Mouse (Mus musculus) kidney, embryonic 16.5 days (tissue): ENCODE measurements around the gene Olfr441. TPM values are rescaled to one million over a fixed set of nuclear protein-coding genes. Genes with fewer than 3 reads are reported as not detected.
"Not testable (repeated sequence)": the region's sequence is repeated elsewhere in the genome, so short reads cannot be mapped to it uniquely, and the experiment has no call there.

ENCODE experiments used
- ATAC-seq: fragments of 200-750 bp; cut with Nextera tagmentation; 2 replicates; pipeline ENCODE4 v1.8.0; 2017; ENCODE audit warnings: moderate TSS enrichment; ENCODE audit not compliant: low FRiP score, low TSS enrichment
- H3K27ac ChIP-seq: fragments of 300-500 bp; sonication (generic); 2 replicates; pipeline ENCODE4 v1.5.1; 2014; ENCODE audit warnings: low read length
- H3K27me3 ChIP-seq: fragments of 300-500 bp; sonication (generic); 2 replicates; pipeline ENCODE4 v1.6.1; 2014; ENCODE audit warnings: low read length, control low read depth, mixed read lengths; ENCODE audit not compliant: insufficient read depth
- H3K36me3 ChIP-seq: fragments of 300-500 bp; sonication (generic); 2 replicates; pipeline ENCODE4 v1.6.1; 2014; ENCODE audit warnings: low read length, control low read depth, mixed read lengths; ENCODE audit not compliant: insufficient read depth
- H3K4me1 ChIP-seq: fragments of 300-500 bp; sonication (generic); 2 replicates; pipeline ENCODE4 v1.6.1; 2014; ENCODE audit warnings: low read length, control low read depth, mixed read lengths; ENCODE audit not compliant: insufficient read depth
- H3K4me2 ChIP-seq: fragments of 300-500 bp; sonication (generic); replicated peaks from 2 replicates; pipeline ENCODE4 v1.6.1; 2014; ENCODE audit warnings: low read depth, low read length
- H3K4me3 ChIP-seq: fragments of 300-500 bp; sonication (generic); 2 replicates; pipeline ENCODE4 v1.5.1; 2014; ENCODE audit warnings: mild to moderate bottlenecking, low read length
- H3K9ac ChIP-seq: fragments of 300-500 bp; sonication (generic); replicated peaks from 2 replicates; pipeline ENCODE4 v1.6.1; 2014; ENCODE audit warnings: low read length
- H3K9me3 ChIP-seq: fragments of 300-500 bp; sonication (generic); 2 replicates; pipeline ENCODE4 v1.6.1; 2016; ENCODE audit warnings: low read length, control low read depth
- WGBS: fragments of 180-500 bp; shearing (Covaris S2); extraction: QIAGEN DNeasy Blood & Tissue Kit; methylation state at CpG from one replicate; pipeline ENCODE4 v1.1.7; 2014; 5-methylcytosine and 5-hydroxymethylcytosine counted together
- polyA plus RNA-seq: library from polyadenylated mRNA; unstranded; fragments of >200 nt; fragmentation: Nextera tagmentation; extraction: Ambion mirVana; gene quantifications from 2 replicates; pipeline ENCODE4 v1.2.1, GENCODE M21; 2015

The Olfr441 gene
- polyA plus RNA-seq = not detected in 2 replicates

GRCm38 (mm10) chr6:43106069-43106468 lies at the start of gene Olfr441:
Olfr441 (plus strand) TSS chr6:43106369.
- H3K4me3 ChIP-seq, H3K9ac ChIP-seq, H3K4me1 ChIP-seq, H3K27me3 ChIP-seq, H3K4me2 ChIP-seq, H3K9me3 ChIP-seq, H3K27ac ChIP-seq, H3K36me3 ChIP-seq, ATAC-seq: not testable (repeated sequence)
- WGBS = 96% methylated on average over 1 of the region's 1 CpGs

DNA sequence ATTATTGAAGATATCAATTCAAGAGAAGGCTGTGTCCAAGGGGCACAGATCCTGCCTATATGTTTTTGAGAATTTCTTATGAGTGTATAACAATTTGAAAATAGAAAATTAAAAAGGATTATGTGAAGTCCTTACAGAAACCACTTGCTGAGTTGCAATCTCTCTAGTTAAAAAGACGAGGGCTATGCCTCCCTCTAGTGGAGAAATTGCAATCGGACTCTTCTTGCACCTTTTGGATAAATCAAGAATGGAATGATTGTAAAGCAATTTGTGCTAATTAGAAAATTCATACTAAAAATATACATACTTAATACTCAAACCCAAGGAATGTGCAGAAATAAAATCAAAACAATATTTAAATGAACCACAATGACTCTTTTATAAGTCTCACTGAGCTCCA lies 27.4 kb upstream of the Olfr441 start:
- no peak overlapping the region for H3K4me3 ChIP-seq
- H3K4me1 ChIP-seq = no peaks in the 10 kb centered on the region
- no peaks in the 10 kb centered on the region for H3K27me3 ChIP-seq
- WGBS = 16% methylated on average over 2 of the region's 2 CpGs
- no peaks in the 10 kb centered on the region for H3K36me3 ChIP-seq
- no peak overlapping the region for H3K9ac ChIP-seq
- H3K27ac ChIP-seq = no peak overlapping the region
- ATAC-seq = no peak
- no peak overlapping the region for H3K4me2 ChIP-seq
- H3K9me3 ChIP-seq = no peaks in the 10 kb centered on the region

- not testable (repeated sequence) for H3K4me1 ChIP-seq, H3K4me3 ChIP-seq, H3K9ac ChIP-seq, H3K4me2 ChIP-seq, ATAC-seq, H3K27me3 ChIP-seq, H3K9me3 ChIP-seq, H3K27ac ChIP-seq, H3K36me3 ChIP-seq
Observed at GRCm38 (mm10) chr6:43081405-43081804, 24.8 kb upstream of the Olfr441 start.

- ATAC-seq = not testable (repeated sequence)
Observed at GRCm38 (mm10) chr6:43146267-43146666, 40.1 kb downstream of the Olfr441 start, which contains the start of gene Olfr237-ps1. Olfr237-ps1 (plus strand) TSS chr6:43146567.

GRCm38 (mm10) chr6:43159502-43159901 lies 53.3 kb downstream of the Olfr441 start:
- no peak overlapping the region for H3K9ac ChIP-seq
- H3K36me3 ChIP-seq = no peaks in the 10 kb centered on the region
- no peak overlapping the region for H3K4me2 ChIP-seq
- H3K27me3 ChIP-seq = no peaks in the 10 kb centered on the region
- no peak overlapping the region for H3K4me3 ChIP-seq
- no peaks in the 10 kb centered on the region for H3K4me1 ChIP-seq
- H3K9me3 ChIP-seq = no peaks in the 10 kb centered on the region
- WGBS = 74% methylated on average over 1 of the region's 1 CpGs
- no peak overlapping the region for H3K27ac ChIP-seq
- ATAC-seq = no peak

More at GRCm38 (mm10) chr6:43146267-43146666, 40.1 kb downstream of the Olfr441 start, which contains the start of gene Olfr237-ps1:
- H3K27me3 ChIP-seq, H3K4me2 ChIP-seq, H3K4me1 ChIP-seq, H3K4me3 ChIP-seq, H3K9ac ChIP-seq, H3K27ac ChIP-seq, H3K36me3 ChIP-seq, H3K9me3 ChIP-seq: not testable (repeated sequence)
- WGBS = 89% methylated on average over 2 of the region's 2 CpGs

DNA sequence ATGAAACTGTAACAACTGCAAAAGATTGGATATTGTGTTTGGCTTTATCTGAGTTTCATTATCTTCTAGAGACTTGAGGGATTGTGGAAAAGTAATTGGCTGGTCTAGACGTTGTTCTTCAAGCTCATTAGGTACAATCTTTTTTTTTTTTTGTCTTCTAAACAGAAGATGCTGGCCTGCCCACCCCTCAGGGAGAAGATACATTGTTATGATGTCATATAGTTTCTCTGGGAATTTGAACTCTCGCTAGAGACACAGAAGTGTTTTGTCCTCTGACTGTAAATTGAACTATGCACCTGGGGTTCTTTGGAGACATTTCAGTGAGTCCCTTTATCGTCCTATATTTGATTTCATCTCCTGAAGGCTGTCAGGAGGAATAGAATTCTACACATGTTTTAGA lies 56.8 kb downstream of the Olfr441 start, which contains the start of gene Olfr437:
Olfr437 (plus strand) TSS at position 301 of the 400 bp plus-strand sequence.
- Histone ChIP-seq H3K27me3 (no peaks in the 10 kb centered on the region), H3K4me2 (no peak within 1 kb of the TSS), H3K4me3 (no peak within 1 kb of the TSS), H3K9ac (no peak within 1 kb of the TSS), H3K27ac (no peak within 1 kb of the TSS), H3K4me1 (no peaks in the 10 kb centered on the region), H3K9me3 (no peaks in the 10 kb centered on the region), H3K36me3 (no peaks in the 10 kb centered on the region)
- ATAC-seq = no peak
- WGBS = 69% methylated on average over 3 of the region's 3 CpGs

- H3K4me2 ChIP-seq = no peak overlapping the region
- no peaks in the 10 kb centered on the region for H3K27me3 ChIP-seq
- no peak for ATAC-seq
- no peak overlapping the region for H3K27ac ChIP-seq
- H3K9me3 ChIP-seq = no peaks in the 10 kb centered on the region
- 91% methylated on average over 4 of the region's 4 CpGs for WGBS
- H3K9ac ChIP-seq = no peak overlapping the region
- no peak overlapping the region for H3K4me3 ChIP-seq
- no peaks in the 10 kb centered on the region for H3K4me1 ChIP-seq
- H3K36me3 ChIP-seq = no peaks in the 10 kb centered on the region
Observed at GRCm38 (mm10) chr6:43167246-43167645, 61.1 kb downstream of the Olfr441 start.

Other genes with a start within 250 kb of the Olfr441 start
- not detected in 2 replicates for gene Olfr448, start 215.9 kb upstream of the Olfr441 start, polyA plus RNA-seq
- gene Olfr447, start 197.5 kb upstream of the Olfr441 start, polyA plus RNA-seq = not detected in 2 replicates
- gene Olfr446, start 185.0 kb upstream of the Olfr441 start, polyA plus RNA-seq = not detected in 2 replicates
- gene Olfr444, start 157.3 kb upstream of the Olfr441 start, polyA plus RNA-seq = not detected in 2 replicates
- not detected in 2 replicates for gene Olfr237-ps1, start 40.2 kb downstream of the Olfr441 start, polyA plus RNA-seq
- not detected in 2 replicates for gene Olfr437, start 56.9 kb downstream of the Olfr441 start, polyA plus RNA-seq
- not detected in 2 replicates for gene Olfr13, start 65.8 kb downstream of the Olfr441 start, polyA plus RNA-seq
- not detected in 2 replicates for gene Olfr435, start 90.8 kb downstream of the Olfr441 start, polyA plus RNA-seq
- not detected in 2 replicates for gene Olfr434, start 106.7 kb downstream of the Olfr441 start, polyA plus RNA-seq
- not detected in 2 replicates for gene Olfr47, start 125.2 kb downstream of the Olfr441 start, polyA plus RNA-seq
- gene Arhgef5, start 159.2 kb downstream of the Olfr441 start, polyA plus RNA-seq = 17.0 and 19.2 TPM in 2 replicates
- gene Nobox, start 203.2 kb downstream of the Olfr441 start, polyA plus RNA-seq = 0.19 TPM in 1 of 2 replicates, not detected in the other